Mouse (Mus musculus) lung, embryonic 16.5 days (tissue): ENCODE measurements around the gene Hdgfl2. TPM values are rescaled to one million over a fixed set of nuclear protein-coding genes. Genes with fewer than 3 reads are reported as not detected.
"Not testable (repeated sequence)": the region's sequence is repeated elsewhere in the genome, so short reads cannot be mapped to it uniquely, and the experiment has no call there.

Experiments
- ATAC-seq: fragments of 200-750 bp; cut with Nextera tagmentation; 2 replicates; pipeline ENCODE4 v1.8.0; 2017; ENCODE audit warnings: low read depth, mild to moderate bottlenecking, moderate library complexity
- H3K27ac ChIP-seq: fragments of 300-500 bp; sonication (generic); 2 replicates; pipeline ENCODE4 v1.5.1; 2014; ENCODE audit warnings: mild to moderate bottlenecking, control low read depth, low read length
- H3K27me3 ChIP-seq: fragments of 300-500 bp; sonication (generic); 2 replicates; pipeline ENCODE4 v1.6.1; 2014; ENCODE audit warnings: low read depth, low read length, mixed read lengths; ENCODE audit not compliant: control insufficient read depth, insufficient read depth
- H3K36me3 ChIP-seq: fragments of 300-500 bp; sonication (generic); 2 replicates; pipeline ENCODE4 v1.6.1; 2014; ENCODE audit warnings: low read length; ENCODE audit not compliant: control insufficient read depth, insufficient read depth
- H3K4me1 ChIP-seq: fragments of 300-500 bp; sonication (generic); replicated peaks from 2 replicates; pipeline ENCODE4 v1.6.1; 2014; ENCODE audit warnings: low read length, mixed read lengths; ENCODE audit not compliant: control insufficient read depth, insufficient read depth
- H3K4me2 ChIP-seq: fragments of 300-500 bp; sonication (generic); 2 replicates; pipeline ENCODE4 v1.6.1; 2014; ENCODE audit warnings: low read depth, low read length, control low read depth
- H3K4me3 ChIP-seq: fragments of 300-500 bp; sonication (generic); 2 replicates; pipeline ENCODE4 v1.5.1; 2014; ENCODE audit warnings: mild to moderate bottlenecking, low read length, control low read depth
- H3K9ac ChIP-seq: fragments of 300-500 bp; sonication (generic); 2 replicates; pipeline ENCODE4 v1.6.1; 2014; ENCODE audit warnings: low read length, control low read depth
- H3K9me3 ChIP-seq: fragments of 300-500 bp; sonication (generic); 2 replicates; pipeline ENCODE4 v1.6.1; 2016; ENCODE audit warnings: low read length; ENCODE audit not compliant: control insufficient read depth
- WGBS: fragments of 180-500 bp; shearing (Covaris S2); extraction: QIAGEN DNeasy Blood & Tissue Kit; methylation state at CpG from one replicate; pipeline ENCODE4 v1.1.7; 2014; 5-methylcytosine and 5-hydroxymethylcytosine counted together
- polyA plus RNA-seq: library from polyadenylated mRNA; unstranded; fragments of >200 nt; fragmentation: Nextera tagmentation; extraction: Ambion mirVana; gene quantifications from 2 replicates; pipeline ENCODE4 v1.2.1, GENCODE M21; 2015

The Hdgfl2 gene
- polyA plus RNA-seq, 1 experiment from 2014 or later, result 96.7 TPM

GRCm38 (mm10) chr17:56074097-56074826 is 5.2 kb upstream of the Hdgfl2 start:
- ATAC-seq, result peak; percentile 48
- H3K4me3 ChIP-seq, result peak overlapping the region; percentile 94
- peaks cover 23% of the 10 kb centered on the region for H3K36me3 ChIP-seq
- H3K9me3 ChIP-seq, result no peaks in the 10 kb centered on the region
- 9% methylated on average over 21 of the region's 22 CpGs for WGBS
- peak overlapping the region; percentile 92 for H3K9ac ChIP-seq
- peak overlapping the region; percentile 83 for H3K4me2 ChIP-seq
- peaks cover 13% of the 10 kb centered on the region for H3K4me1 ChIP-seq
- H3K27ac ChIP-seq, result peak overlapping the region; percentile 99
- H3K27me3 ChIP-seq, result no peaks in the 10 kb centered on the region

GRCm38 (mm10) chr17:56074827-56075208 is 4.6 kb upstream of the Hdgfl2 start, which contains the start of gene Ubxn6:
Gene Ubxn6 (minus strand): TSS chr17:56075028.
- peak within 1 kb of the TSS; percentile 99 for H3K27ac ChIP-seq
- no peaks in the 10 kb centered on the region for H3K9me3 ChIP-seq
- peak within 1 kb of the TSS; percentile 83 for H3K4me2 ChIP-seq
- under 1% methylated on average over 35 of the region's 35 CpGs for WGBS
- H3K4me1 ChIP-seq, result peaks cover 13% of the 10 kb centered on the region
- peak; percentile 56 for ATAC-seq
- H3K4me3 ChIP-seq, result peak within 1 kb of the TSS; percentile 94
- peak within 1 kb of the TSS; percentile 92 for H3K9ac ChIP-seq
- peaks cover 18% of the 10 kb centered on the region for H3K36me3 ChIP-seq
- no peaks in the 10 kb centered on the region for H3K27me3 ChIP-seq

GRCm38 (mm10) chr17:56077523-56077922 is 1.9 kb upstream of the Hdgfl2 start:
- H3K4me1 ChIP-seq, result peaks cover 27% of the 10 kb centered on the region
- H3K27ac ChIP-seq, result no peak overlapping the region
- 90% methylated on average over 5 of the region's 5 CpGs for WGBS
- no peak overlapping the region for H3K9ac ChIP-seq
- no peaks in the 10 kb centered on the region for H3K27me3 ChIP-seq
- ATAC-seq, result no peak
- no peak overlapping the region for H3K4me3 ChIP-seq
- H3K36me3 ChIP-seq, result no peaks in the 10 kb centered on the region; the same call in 1 of the 2 replicates
- no peaks in the 10 kb centered on the region for H3K9me3 ChIP-seq
- H3K4me2 ChIP-seq, result no peak overlapping the region

- Histone ChIP-seq H3K4me3 (peak overlapping the region; percentile 92), H3K4me1 (peaks cover 27% of the 10 kb centered on the region), H3K4me2 (peak overlapping the region; percentile 44), H3K27ac (peak overlapping the region; percentile 67)
- not testable (repeated sequence) for H3K36me3 ChIP-seq, ATAC-seq, H3K9ac ChIP-seq, H3K27me3 ChIP-seq, H3K9me3 ChIP-seq
- WGBS, result 63% methylated on average over 9 of the region's 9 CpGs
Measured at GRCm38 (mm10) chr17:56078361-56078760, 1.1 kb upstream of the Hdgfl2 start.

GRCm38 (mm10) chr17:56079921-56080320 is 487 bp downstream of the Hdgfl2 start:
- WGBS, result 1% methylated on average over 11 of the region's 11 CpGs

GRCm38 (mm10) chr17:56080781-56081585 is 1.5 kb downstream of the Hdgfl2 start:
- WGBS, result 5% methylated on average over 8 of the region's 8 CpGs
- Histone ChIP-seq H3K9ac (peak overlapping the region; percentile 85), H3K9me3 (no peaks in the 10 kb centered on the region), H3K36me3 (peaks cover 4% of the 10 kb centered on the region; the same call in 1 of the 2 replicates), H3K4me1 (peaks cover 15% of the 10 kb centered on the region), H3K4me3 (peak overlapping the region; percentile 92), H3K27me3 (no peaks in the 10 kb centered on the region), H3K4me2 (peak overlapping the region; percentile 95), H3K27ac (no peak overlapping the region)
- ATAC-seq, result no peak

More at GRCm38 (mm10) chr17:56079921-56080320, 487 bp downstream of the Hdgfl2 start:
- ATAC-seq, result no peak
- Histone ChIP-seq H3K36me3 (peaks cover 4% of the 10 kb centered on the region; the same call in 1 of the 2 replicates), H3K9me3 (no peaks in the 10 kb centered on the region), H3K4me1 (peaks cover 21% of the 10 kb centered on the region), H3K4me2 (peak overlapping the region; percentile 95), H3K4me3 (peak overlapping the region; percentile 92), H3K27ac (peak overlapping the region; percentile 67), H3K27me3 (no peaks in the 10 kb centered on the region), H3K9ac (peak overlapping the region; percentile 85)

- Histone ChIP-seq H3K9me3 (no peaks in the 10 kb centered on the region), H3K36me3 (peaks cover 24% of the 10 kb centered on the region), H3K4me3 (no peak overlapping the region), H3K27ac (no peak overlapping the region), H3K4me1 (no peaks in the 10 kb centered on the region), H3K27me3 (no peaks in the 10 kb centered on the region), H3K9ac (no peak overlapping the region), H3K4me2 (no peak overlapping the region)
- ATAC-seq, result no peak
- 81% methylated on average over 1 of the region's 1 CpGs for WGBS
Measured at GRCm38 (mm10) chr17:56092312-56092711, 12.9 kb downstream of the Hdgfl2 start.

GRCm38 (mm10) chr17:56092794-56093193 is 13.4 kb downstream of the Hdgfl2 start:
- Histone ChIP-seq H3K9ac (no peak overlapping the region), H3K4me3 (no peak overlapping the region), H3K27ac (no peak overlapping the region), H3K27me3 (no peaks in the 10 kb centered on the region), H3K4me2 (no peak overlapping the region), H3K4me1 (no peaks in the 10 kb centered on the region), H3K36me3 (peaks cover 28% of the 10 kb centered on the region), H3K9me3 (no peaks in the 10 kb centered on the region)
- ATAC-seq, result no peak
- 79% methylated on average over 1 of the region's 1 CpGs for WGBS

- H3K27ac ChIP-seq, result no peak overlapping the region
- no peaks in the 10 kb centered on the region for H3K4me1 ChIP-seq
- ATAC-seq, result no peak
- peaks cover 44% of the 10 kb centered on the region for H3K36me3 ChIP-seq
- WGBS, result 83% methylated on average over 12 of the region's 12 CpGs
- no peaks in the 10 kb centered on the region for H3K27me3 ChIP-seq
- H3K4me3 ChIP-seq, result no peak overlapping the region
- H3K9ac ChIP-seq, result no peak overlapping the region
- no peaks in the 10 kb centered on the region for H3K9me3 ChIP-seq
- no peak overlapping the region for H3K4me2 ChIP-seq
Measured at GRCm38 (mm10) chr17:56096883-56097282, 17.4 kb downstream of the Hdgfl2 start.
